Mouse (Mus musculus) testis, adult 2 months (tissue): ENCODE data around the gene Ceacam1. TPM values are rescaled to one million over a fixed set of nuclear protein-coding genes. Genes with fewer than 3 reads are reported as not detected.

Source experiments
- H3K27ac ChIP-seq: fragments of 200-500 bp; 2 replicates; pipeline ENCODE4 v1.5.1; 2012; ENCODE audit warnings: low read depth, low read length; ENCODE audit not compliant: control insufficient read depth, insufficient read depth
- H3K27me3 ChIP-seq: fragments of 200-500 bp; 2 replicates; pipeline ENCODE4 v1.6.1; 2012; ENCODE audit warnings: mild to moderate bottlenecking, low read length, moderate library complexity; ENCODE audit not compliant: control insufficient read depth, insufficient read depth
- H3K36me3 ChIP-seq: fragments of 200-500 bp; 2 replicates; pipeline ENCODE4 v1.6.1; 2012; ENCODE audit warnings: mild to moderate bottlenecking, low read length; ENCODE audit not compliant: control insufficient read depth, insufficient read depth
- H3K4me1 ChIP-seq: fragments of 200-500 bp; 2 replicates; pipeline ENCODE4 v1.6.1; 2012; ENCODE audit warnings: low read length; ENCODE audit not compliant: control insufficient read depth, insufficient read depth
- H3K4me3 ChIP-seq: fragments of 200-500 bp; 2 replicates; pipeline ENCODE4 v1.5.1; 2012; ENCODE audit warnings: low read depth, mild to moderate bottlenecking, low read length, moderate library complexity, mixed read lengths; ENCODE audit not compliant: control insufficient read depth
- CTCF ChIP-seq: fragments of 200-500 bp; IDR thresholded peaks from 2 replicates; pipeline ENCODE4 v1.5.1; 2012; ENCODE audit warnings: low read depth, mild to moderate bottlenecking, inconsistent platforms, low read length, moderate library complexity; ENCODE audit not compliant: control insufficient read depth, insufficient read depth, insufficient replicate concordance
- POLR2A ChIP-seq: fragments of 200-500 bp; IDR thresholded peaks from 2 replicates; pipeline ENCODE4 v1.6.1; 2012; ENCODE audit warnings: low read depth, mild to moderate bottlenecking, inconsistent platforms, low read length, moderate library complexity; ENCODE audit not compliant: control insufficient read depth
- polyA plus RNA-seq: library from polyadenylated mRNA; depleted of rRNA; stranded (reverse); fragments of >200 nt; gene quantifications from 2 replicates; pipeline ENCODE4 v1.2.3, GENCODE M21; 2012; rRNA removed

Gene Ceacam1
- polyA plus RNA-seq, 1 experiment: 0.75 TPM

DNA sequence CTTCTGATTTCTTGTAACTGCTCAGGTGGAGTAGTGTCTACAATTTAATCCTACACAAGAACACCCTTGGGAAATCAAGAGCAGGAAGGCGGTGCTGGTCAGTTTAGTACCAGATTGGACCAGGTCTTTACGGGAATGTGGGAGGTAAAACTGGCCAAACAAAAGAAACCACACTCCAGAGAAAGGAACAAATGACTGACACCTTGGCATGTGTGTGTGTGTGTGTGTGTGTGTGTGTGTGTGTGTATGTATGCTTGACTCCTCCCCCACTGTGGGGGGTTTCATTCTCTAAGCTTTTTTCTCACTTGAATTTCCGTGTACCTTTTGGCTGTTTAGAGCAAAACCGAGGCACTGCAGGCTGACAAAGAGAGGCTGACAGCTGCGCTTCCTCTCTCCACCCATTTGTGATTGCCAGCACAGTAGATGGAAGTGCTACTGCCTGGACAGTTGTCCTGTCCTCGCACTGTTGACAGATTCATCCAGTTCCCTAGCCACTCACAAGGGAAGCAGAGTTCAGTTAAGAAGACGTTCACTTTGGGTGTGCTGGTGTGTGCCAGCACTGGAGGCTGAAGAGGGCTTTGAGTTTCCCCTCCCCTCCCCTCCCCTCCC lies 64.5 kb downstream of the Ceacam1 start, which contains the start of gene Cxcl17:
Cxcl17 (minus strand) TSS at position 54 of the 609 bp plus-strand sequence.
- Histone ChIP-seq H3K27me3 (no peaks in the 10 kb centered on the region), H3K36me3 (no peaks in the 10 kb centered on the region), H3K4me1 (no peaks in the 10 kb centered on the region), H3K27ac (no peak within 1 kb of the TSS), H3K4me3 (no peak within 1 kb of the TSS)
- TF ChIP-seq CTCF: no peak
- no peak for TF ChIP-seq POLR2A

DNA sequence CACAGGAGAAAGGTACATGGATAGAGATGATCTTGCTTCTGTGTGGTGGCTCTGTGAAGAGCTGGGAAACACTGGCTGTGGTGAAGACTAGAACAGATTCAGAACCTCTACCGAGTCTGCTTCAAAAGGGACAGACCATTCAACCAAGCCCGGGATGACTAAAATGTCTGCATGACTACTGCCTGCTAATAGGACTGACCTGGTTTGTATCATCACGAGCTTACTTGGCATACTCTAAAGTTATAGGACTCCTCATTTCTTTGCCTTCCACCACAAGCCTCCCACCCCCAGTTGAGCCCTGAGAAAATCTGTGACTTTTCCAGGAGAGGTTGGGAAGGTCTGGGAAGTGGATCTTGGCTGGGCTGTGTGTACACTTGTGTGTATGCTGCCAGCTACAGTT lies 65.5 kb downstream of the Ceacam1 start:
- Histone ChIP-seq H3K4me3 (no peak overlapping the region), H3K4me1 (no peaks in the 10 kb centered on the region), H3K27me3 (no peaks in the 10 kb centered on the region), H3K27ac (no peak overlapping the region), H3K36me3 (no peaks in the 10 kb centered on the region)
- TF ChIP-seq POLR2A (no peak), CTCF (no peak)

Other genes with a start within 250 kb of the Ceacam1 start
- 91.9 and 94.8 TPM in 2 replicates for gene Gsk3a, start 239.8 kb downstream of the Ceacam1 start, polyA plus RNA-seq
- gene Erf, start 226.8 kb downstream of the Ceacam1 start, polyA plus RNA-seq: 40.4 and 44.1 TPM in 2 replicates
- 41.8 and 42.1 TPM in 2 replicates for gene Cic, start 209.9 kb downstream of the Ceacam1 start, polyA plus RNA-seq
- 37.1 and 44.4 TPM in 2 replicates for gene Pafah1b3, start 179.6 kb downstream of the Ceacam1 start, polyA plus RNA-seq
- gene Prr19, start 176.2 kb downstream of the Ceacam1 start, polyA plus RNA-seq: 83.0 and 90.6 TPM in 2 replicates
- 1.3 TPM in 2 replicates for gene Tmem145, start 171.5 kb downstream of the Ceacam1 start, polyA plus RNA-seq
- gene Megf8, start 160.4 kb downstream of the Ceacam1 start, polyA plus RNA-seq: 13.0 and 17.0 TPM in 2 replicates
- gene Cnfn, start 107.9 kb downstream of the Ceacam1 start, polyA plus RNA-seq: 0.26 TPM in 1 of 2 replicates, not detected in the other
- gene Lipe, start 78.9 kb downstream of the Ceacam1 start, polyA plus RNA-seq: 250 and 254 TPM in 2 replicates
- gene Cxcl17, start 64.7 kb downstream of the Ceacam1 start, polyA plus RNA-seq: not detected in 2 replicates
- 32.3 and 35.1 TPM in 2 replicates for gene Ceacam2, start 62.3 kb upstream of the Ceacam1 start, polyA plus RNA-seq
- gene Erich4, start 138.3 kb upstream of the Ceacam1 start, polyA plus RNA-seq: not detected in 2 replicates
- gene Dmac2, start 141.8 kb upstream of the Ceacam1 start, polyA plus RNA-seq: 53.6 and 57.8 TPM in 2 replicates
- 3.1 and 3.9 TPM in 2 replicates for gene B3gnt8, start 149.1 kb upstream of the Ceacam1 start, polyA plus RNA-seq
- gene Bckdha, start 181.4 kb upstream of the Ceacam1 start, polyA plus RNA-seq: 69.0 and 76.6 TPM in 2 replicates
- gene Exosc5, start 181.6 kb upstream of the Ceacam1 start, polyA plus RNA-seq: 466 and 545 TPM in 2 replicates
- 17.4 and 19.0 TPM in 2 replicates for gene Tmem91, start 197.6 kb upstream of the Ceacam1 start, polyA plus RNA-seq
- 18.6 and 19.4 TPM in 2 replicates for gene B9d2, start 203.2 kb upstream of the Ceacam1 start, polyA plus RNA-seq
- 6.8 and 6.9 TPM in 2 replicates for gene Tgfb1, start 209.4 kb upstream of the Ceacam1 start, polyA plus RNA-seq
- gene Ccdc97, start 241.5 kb upstream of the Ceacam1 start, polyA plus RNA-seq: 73.5 and 74.3 TPM in 2 replicates